Mouse (Mus musculus): ENCODE measurements at regions not wholly inside any gene's neighbourhood (a gene's known extent, or its start where the extent isn't known, plus 50 kb on each side); places are given as distances from the start of the nearest gene placed in this dataset.

DNA sequence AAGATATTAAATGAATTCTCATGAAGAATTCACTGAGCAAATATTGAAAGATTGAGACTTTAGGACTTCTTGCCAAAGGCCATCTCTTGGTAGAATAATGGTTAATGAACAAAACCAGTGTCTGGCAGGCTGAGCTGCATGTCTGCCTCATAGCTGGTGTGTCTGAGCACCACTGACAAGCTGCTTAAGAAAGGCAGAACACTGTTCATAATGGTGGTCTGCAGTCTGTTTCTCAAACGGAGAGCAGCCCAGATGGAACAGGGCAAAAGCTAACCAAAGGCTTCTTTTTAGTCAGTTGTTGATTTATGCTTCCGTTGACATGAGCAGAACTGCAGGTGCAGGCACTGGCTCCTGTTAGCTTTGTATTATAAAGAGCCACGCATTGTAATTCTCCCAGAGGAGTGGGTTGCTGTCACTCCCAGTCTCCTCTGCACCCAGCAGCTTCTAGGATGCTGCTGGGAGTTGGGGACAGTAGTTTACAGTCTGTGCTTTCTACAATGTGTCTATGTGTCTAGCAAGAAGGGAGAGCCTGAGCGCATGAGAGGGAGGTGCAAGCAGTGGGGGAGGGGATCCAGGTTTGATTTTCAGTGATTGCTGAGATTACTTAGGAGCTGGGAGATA is 1084.2 kb upstream of the Luzp2 start:
- ATAC-seq (ENCODE audit: low FRiP score), result peak; percentile 52
- peaks cover 6% of the 10 kb centered on the region; the same call in 1 of the 2 replicates for H3K4me1 ChIP-seq (replicated peaks)
- peak overlapping the region; percentile 64 for H3K27ac ChIP-seq
- no peaks in the 10 kb centered on the region for H3K36me3 ChIP-seq
- peak overlapping the region; percentile 18; the same call in 1 of the 2 replicates for H3K4me2 ChIP-seq
- H3K4me3 ChIP-seq, result no peak overlapping the region
- H3K9me3 ChIP-seq, result no peaks in the 10 kb centered on the region
- H3K9ac ChIP-seq, result no peak overlapping the region
- H3K27me3 ChIP-seq, result no peaks in the 10 kb centered on the region
- 31% methylated on average over 4 of the region's 4 CpGs for WGBS
